Mouse (Mus musculus): ENCODE results near the gene Btbd9. TPM values are rescaled to one million over a fixed set of nuclear protein-coding genes. Genes with fewer than 3 reads are reported as not detected.

The Btbd9 gene
- total RNA-seq, 2 experiments from 2014 or later = 35.6 to 45.4 TPM

DNA sequence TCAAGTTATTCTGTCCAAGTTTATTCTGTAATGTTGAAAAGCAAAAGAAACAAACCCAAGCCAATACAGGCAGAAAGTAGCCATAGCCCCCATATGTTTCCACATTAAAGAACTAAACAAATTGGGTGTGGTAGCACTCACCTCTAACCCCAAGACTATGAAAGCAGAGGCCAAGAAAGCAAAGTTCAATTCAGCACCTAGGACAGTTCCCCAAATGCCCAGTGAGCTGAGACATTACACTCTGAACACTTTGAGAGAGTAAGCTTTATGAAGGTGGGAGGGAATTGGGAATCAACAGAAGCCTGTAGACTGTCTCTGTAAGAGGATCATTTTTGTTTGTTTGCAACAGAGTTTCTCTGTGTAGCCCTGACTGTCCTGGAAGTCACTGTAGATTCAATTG, 186.6 kb downstream of the Btbd9 start:
- DNase-seq = peak in 1 of 2 experiments; percentile 15

- DNase-seq = no peak
These were observed 187.5 kb downstream of the Btbd9 start for GRCm38 (mm10) chr17:30388817-30389216.

GRCm38 (mm10) chr17:30388391-30388790, 187.9 kb downstream of the Btbd9 start:
- no peak for DNase-seq

DNA sequence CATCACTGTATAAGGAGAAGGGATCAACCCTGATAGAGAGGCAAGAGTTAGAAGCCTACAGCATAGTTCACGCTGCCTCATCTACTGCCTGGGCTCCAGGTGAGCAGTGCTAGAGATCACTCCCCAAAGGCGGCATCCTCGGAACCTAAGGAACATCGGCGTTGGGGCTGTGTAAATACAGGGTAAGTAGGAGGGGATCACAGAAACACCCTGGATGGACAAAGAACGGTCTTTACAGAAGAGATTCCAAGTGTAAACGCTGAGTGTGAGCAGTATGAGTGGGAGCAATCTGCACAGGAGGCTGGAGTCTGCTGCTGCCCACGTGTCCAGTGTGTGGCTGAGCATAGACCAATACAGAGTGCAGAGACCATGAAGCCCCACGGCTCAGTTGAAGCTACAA, 190.0 kb downstream of the Btbd9 start:
- no peak for DNase-seq

- no peak for DNase-seq
These were observed 192.6 kb downstream of the Btbd9 start for GRCm38 (mm10) chr17:30383649-30384048.

- DNase-seq = no peak
These were observed 197.9 kb downstream of the Btbd9 start for GRCm38 (mm10) chr17:30378221-30379010.

DNA sequence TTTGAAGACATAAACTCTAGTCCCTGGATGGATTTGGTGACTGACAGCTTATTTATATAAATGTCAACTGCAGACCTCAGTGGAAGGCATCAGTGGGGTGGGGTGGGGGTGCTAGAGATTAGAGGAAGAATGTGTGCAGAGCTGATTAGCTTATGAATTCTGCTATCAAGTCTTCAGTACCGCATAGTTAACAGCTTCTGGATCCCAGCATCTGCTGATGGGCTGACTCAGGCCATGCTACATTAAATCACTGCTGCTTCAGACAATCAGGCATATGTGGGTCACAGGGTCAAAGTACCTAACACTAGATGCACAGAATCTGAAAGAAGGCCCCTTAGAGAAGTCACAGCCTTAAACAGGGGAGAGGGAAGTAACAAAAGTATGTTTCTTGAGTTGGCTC, 198.5 kb downstream of the Btbd9 start:
- DNase-seq = no peak

GRCm38 (mm10) chr17:30375107-30375506, 201.2 kb downstream of the Btbd9 start:
- DNase-seq = no peak

DNA sequence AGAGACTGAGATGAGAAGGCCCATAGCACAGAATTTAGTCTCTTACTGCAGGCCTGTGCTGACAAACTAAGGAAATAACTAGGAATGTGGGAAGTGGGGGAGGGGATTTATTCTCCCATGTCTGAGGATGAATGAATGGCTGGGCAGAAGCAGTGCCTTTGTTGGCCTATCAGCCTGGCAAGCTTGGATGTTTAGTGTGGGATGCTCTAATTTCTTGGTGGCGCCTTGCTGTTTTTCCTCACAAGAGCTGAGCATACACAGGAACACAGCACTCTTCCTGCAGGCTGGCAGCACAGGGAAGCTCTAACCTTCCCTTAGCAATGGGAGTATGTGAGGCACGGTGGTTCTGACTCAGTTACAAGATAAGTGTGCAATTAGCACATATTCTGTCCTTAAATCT, 207.7 kb downstream of the Btbd9 start:
- no peak for DNase-seq

DNA sequence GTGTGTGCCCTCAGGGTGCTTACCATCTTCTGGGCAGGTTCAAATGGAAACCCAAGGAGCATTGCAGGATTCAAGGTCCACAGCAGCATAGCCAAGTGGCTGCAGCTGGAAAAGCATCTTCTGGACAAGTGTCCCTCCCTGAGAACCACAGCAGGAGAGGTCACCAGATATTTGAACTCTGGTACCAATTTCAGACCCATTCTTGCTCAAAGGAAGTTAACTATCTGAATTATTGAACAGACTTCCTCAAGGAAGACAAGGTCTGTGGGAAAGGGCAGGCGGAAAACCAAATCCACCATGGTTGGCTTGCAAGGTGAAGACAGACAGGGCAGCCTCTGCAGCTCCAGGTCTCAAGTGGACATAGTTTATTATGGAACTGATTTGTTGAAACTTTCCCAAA, 211.6 kb downstream of the Btbd9 start:
- no peak for DNase-seq

GRCm38 (mm10) chr17:30363365-30363764, 212.9 kb downstream of the Btbd9 start:
- DNase-seq = no peak

DNA sequence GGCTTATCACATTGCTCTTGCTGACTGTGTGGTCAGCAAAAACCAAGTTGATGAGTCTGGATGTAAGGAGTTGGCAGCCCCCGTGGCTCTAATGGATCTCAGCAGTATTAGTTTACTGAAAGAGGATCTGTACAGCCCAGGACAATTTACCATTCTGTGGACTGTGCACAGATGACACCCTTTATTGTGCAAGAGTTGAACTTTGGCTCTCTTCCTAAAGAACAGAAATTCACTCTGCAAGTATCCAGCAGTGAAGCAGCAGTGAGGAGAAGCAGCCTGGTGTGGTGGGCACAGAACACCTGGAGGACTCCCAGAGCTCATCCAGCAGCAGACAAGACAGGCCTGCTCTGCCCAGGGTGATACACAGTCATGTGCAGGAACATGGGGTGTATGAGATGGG, 215.6 kb downstream of the Btbd9 start:
- DNase-seq = peak in 1 of 2 experiments; percentile 22

DNA sequence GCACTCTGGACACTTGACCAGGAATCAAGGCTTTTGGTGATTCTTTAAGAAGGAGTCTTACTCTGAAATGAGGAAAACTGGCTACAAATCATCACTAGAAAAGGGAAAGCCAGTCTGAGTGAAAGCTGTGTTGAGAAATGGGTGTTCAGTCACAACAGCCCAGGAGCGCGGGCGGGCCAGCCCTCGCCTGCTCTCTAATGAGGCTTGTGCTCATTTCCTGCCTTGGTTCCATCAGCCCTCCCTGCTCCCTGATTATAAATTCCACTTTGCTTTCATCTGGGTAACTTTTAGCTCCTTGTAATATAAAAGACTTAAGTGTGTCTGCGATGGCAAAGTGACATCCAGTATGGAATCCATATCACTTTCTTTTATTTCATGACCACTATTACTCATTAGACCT, 216.9 kb downstream of the Btbd9 start:
- DNase-seq = no peak

DNA sequence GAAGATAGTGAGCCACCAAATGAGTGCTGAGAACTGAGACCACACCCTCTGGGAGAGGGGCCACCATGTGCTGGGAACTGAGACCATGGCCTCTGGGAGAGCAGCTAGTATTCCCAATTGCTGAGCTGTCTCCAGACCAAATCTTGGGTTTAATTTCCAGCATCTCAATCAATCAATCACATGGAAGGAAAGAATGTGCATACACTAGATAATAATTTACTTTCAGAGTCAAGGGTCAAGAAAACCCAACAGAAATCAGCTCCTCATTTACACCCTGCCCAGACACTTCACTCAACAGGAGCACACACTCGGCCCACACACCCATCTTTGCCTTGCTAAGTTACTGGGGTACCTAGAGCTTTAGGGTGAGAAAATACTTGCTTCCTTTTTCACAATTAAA, 220.9 kb downstream of the Btbd9 start:
- DNase-seq = no peak

- DNase-seq = no peak
These were observed 221.9 kb downstream of the Btbd9 start for GRCm38 (mm10) chr17:30354381-30354780.

DNA sequence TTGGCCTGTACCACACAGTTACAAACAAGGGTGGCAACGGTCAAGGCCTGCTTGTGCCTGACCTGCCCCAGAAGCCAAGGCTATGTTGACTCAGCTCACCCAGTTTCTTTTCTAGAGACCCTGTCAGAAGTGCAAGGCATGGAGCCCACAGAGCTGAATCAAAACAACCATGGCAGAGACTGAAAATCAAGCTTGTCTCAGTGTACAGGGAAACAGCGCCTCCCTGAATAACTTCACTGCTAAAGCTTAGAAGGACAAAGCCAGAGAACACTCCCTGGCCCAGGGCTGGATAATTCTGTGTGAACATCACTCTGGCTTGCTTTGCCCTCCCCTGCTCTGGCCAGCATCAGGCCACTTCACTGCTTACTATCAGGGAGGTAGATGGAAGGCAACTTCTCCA, 228.3 kb downstream of the Btbd9 start:
- DNase-seq = no peak

GRCm38 (mm10) chr17:30347101-30347613, 229.1 kb downstream of the Btbd9 start:
- no peak for DNase-seq

GRCm38 (mm10) chr17:30345008-30345407, 231.3 kb downstream of the Btbd9 start:
- no peak for DNase-seq

GRCm38 (mm10) chr17:30343701-30344473, 232.4 kb downstream of the Btbd9 start:
- no peak for DNase-seq

DNA sequence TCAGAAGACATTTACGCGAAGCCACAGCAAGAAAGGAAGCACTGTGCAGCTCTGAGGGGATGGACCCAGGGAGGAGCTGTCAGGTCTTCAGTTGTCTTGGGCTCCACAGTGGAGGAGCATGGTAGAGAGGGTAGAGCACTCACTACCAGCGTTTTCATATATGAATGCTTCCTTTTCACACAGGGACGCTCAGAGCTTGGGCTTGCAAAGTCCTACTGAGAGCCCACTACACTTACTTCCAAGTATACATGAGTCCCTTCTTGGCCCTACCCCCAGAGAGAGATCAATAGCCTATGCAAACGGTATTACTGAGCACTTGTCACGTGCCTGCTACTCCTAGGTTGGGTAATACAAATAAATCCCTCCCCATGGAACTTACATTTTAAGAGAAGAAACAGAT, 234.7 kb downstream of the Btbd9 start:
- no peak for DNase-seq

DNA sequence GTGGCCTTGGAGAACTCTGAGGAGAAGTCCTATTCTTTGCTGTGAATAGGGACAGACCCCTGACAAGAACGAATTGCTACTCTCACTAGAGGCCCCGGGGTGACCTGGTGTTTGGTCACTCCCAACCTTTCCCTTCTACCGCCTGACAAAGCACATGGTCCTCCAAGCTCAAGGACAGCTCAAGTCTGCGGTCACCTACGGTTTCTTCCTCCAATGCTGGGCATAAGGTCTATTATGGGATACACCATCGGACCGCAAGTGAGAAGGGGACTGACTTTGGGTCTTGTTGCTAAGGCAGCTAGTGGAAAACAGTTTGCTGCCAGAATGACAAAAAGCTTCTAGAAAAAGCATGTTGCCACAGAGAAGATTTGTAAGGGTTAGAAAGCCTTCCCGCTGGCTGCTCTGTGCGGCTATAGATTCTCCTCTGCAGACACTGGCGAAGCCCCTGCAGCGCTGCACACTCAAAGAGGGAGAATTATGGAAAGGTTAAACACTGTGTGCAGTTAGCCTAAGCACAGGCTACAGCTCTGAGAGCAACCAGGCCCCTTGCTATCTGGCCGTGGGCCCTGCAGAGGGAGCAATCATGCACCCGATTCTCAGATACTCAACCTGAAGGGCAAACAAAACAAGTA, 235.7 kb downstream of the Btbd9 start:
- no peak for DNase-seq

DNA sequence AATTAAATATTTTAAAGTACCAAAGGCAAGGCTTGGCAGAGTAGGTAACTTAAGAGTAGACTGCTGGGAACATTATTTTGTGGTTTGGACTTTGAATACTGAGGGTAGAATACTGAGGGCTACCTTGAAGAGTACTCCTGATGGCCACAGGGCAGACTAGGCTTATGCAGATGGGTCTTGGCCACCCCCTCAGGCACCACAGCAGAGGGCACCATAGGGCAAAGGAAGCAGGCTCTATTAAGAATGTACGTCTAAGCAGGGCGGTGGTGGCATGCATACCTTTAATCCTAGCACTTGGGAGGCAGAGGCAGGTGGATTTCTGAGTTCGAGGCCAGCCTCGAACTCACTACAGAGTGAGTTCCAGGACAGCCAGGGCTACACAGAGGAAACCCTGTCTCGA, 237.0 kb downstream of the Btbd9 start:
- DNase-seq = no peak

- DNase-seq = no peak
These were observed 239.5 kb downstream of the Btbd9 start for GRCm38 (mm10) chr17:30336816-30337215.
